Mouse (Mus musculus) bone marrow macrophage, adult 2 months (primary cell): Measurements from ENCODE around the gene Ing4. TPM values are rescaled to one million over a fixed set of nuclear protein-coding genes. Genes with fewer than 3 reads are reported as not detected.

ENCODE experiments used
- H3K27ac ChIP-seq: 2 replicates; pipeline ENCODE4 v1.5.1; 2012; ENCODE audit warnings: low read depth, low read length; ENCODE audit not compliant: insufficient read depth
- H3K4me1 ChIP-seq: 2 replicates; pipeline ENCODE4 v1.6.1; 2012; ENCODE audit warnings: low read length; ENCODE audit not compliant: control insufficient read depth, insufficient read depth
- H3K4me3 ChIP-seq: 2 replicates; pipeline ENCODE4 v1.5.1; 2012; ENCODE audit warnings: mild to moderate bottlenecking, low read length, moderate library complexity; ENCODE audit not compliant: insufficient read depth
- CTCF ChIP-seq: IDR thresholded peaks from 2 replicates; pipeline ENCODE4 v1.5.1; 2012; ENCODE audit warnings: low read depth, mild to moderate bottlenecking, low read length, moderate library complexity
- POLR2A ChIP-seq: IDR thresholded peaks from 2 replicates; pipeline ENCODE4 v1.6.1; 2012; ENCODE audit warnings: mild to moderate bottlenecking, low read depth, low read length, borderline replicate concordance
- polyA plus RNA-seq: library from polyadenylated mRNA; stranded (reverse); fragments of >200 nt; gene quantifications from 2 replicates; pipeline ENCODE4 v1.2.4, GENCODE M21; 2012; ENCODE audit not compliant: missing spikeins, insufficient read depth, insufficient read length

The Ing4 gene
- 110 and 113 TPM in 2 replicates for polyA plus RNA-seq

DNA sequence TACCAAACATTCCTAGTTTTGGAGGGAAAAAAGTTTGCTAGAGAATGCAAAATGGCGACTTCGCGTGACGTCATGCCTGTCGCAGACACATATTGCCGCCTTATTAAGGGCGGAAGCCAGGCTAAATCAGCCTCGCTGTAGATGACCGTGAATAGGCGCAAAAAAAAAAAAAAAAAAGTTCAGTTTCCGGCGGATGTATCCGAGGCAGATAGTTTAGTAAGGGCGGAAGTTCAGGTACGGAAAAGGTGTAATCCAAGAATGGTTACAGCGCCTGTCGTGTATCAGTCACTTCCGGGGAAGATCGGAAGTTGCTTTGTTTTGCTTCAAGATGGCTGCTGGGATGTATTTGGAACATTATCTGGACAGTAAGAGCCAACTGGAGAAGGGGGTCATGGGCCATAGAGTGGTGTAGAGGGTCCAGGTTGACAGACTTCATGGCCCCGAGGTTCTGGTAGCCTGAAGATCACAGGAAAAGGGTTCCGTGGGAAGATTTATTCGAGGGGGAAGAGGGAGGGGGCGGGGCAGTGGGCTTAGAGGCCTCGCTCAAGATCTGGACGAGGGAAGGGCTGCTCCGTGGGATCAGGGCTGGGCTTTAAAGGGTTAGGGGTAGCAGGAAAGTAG, at the start of gene Ing4:
Gene Ing4 (plus strand): TSS at position 228 of the 621 bp plus-strand sequence.
- Histone ChIP-seq H3K27ac (peak within 1 kb of the TSS; percentile 90), H3K4me3 (peak within 1 kb of the TSS; percentile 84), H3K4me1 (peaks cover 19% of the 10 kb centered on the region)
- TF ChIP-seq CTCF = no peak
- no peak for TF ChIP-seq POLR2A

GRCm38 (mm10) chr6:124992241-124992640, 47.3 kb upstream of the Ing4 start:
- H3K4me3 ChIP-seq = no peak overlapping the region
- TF ChIP-seq CTCF (no peak), POLR2A (no peak)
- peaks cover 32% of the 10 kb centered on the region for H3K4me1 ChIP-seq
- H3K27ac ChIP-seq = no peak overlapping the region

DNA sequence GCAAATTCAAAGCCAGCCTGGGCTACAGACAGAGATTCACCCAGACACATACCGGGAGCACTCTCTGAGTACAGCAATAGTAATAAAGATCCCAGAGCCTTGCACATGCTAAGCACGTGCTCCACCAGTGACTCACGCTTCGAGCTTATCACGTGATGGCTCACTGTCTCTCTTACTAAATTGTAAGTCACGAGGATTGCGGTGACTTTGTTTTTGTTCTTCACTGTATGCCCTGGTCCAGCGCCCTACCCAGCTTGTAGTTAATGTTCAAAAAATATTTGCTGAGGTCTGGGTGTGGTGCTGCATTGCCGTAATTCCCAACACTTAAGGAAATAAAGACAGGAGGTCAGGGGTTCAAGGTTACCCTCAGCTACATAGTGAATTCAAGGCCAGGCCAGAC, 46.2 kb upstream of the Ing4 start:
- Histone ChIP-seq H3K4me1 (peaks cover 39% of the 10 kb centered on the region), H3K27ac (peak overlapping the region; percentile 74), H3K4me3 (no peak overlapping the region)
- TF ChIP-seq POLR2A = no peak
- TF ChIP-seq CTCF = no peak

DNA sequence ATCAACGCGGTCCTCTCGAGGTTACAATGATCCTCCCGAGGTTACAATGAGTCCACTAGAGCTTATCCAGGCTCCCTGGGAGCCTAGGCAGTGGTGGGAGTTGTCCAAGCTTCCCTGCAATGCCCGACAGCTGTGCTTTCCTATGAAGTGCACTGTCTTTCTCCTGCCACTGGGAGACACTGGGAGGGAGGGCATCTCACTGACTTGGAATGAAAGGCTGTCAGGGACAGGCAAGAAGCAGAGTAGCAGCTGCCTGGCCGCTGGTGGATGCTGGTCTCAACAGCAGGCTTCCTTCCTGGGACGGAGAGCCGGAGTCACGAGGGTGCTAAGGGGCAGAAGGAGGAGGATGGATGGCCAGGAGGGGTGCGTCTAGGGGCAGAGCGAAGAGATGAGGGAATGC, 45.7 kb upstream of the Ing4 start:
- TF ChIP-seq CTCF = no peak
- TF ChIP-seq POLR2A = no peak
- Histone ChIP-seq H3K4me1 (peaks cover 44% of the 10 kb centered on the region), H3K27ac (peak overlapping the region; percentile 61), H3K4me3 (no peak overlapping the region)

- no peak overlapping the region for H3K27ac ChIP-seq
- no peak overlapping the region for H3K4me3 ChIP-seq
- TF ChIP-seq POLR2A = no peak
- TF ChIP-seq CTCF = no peak
- H3K4me1 ChIP-seq = peaks cover 45% of the 10 kb centered on the region
Observed at GRCm38 (mm10) chr6:124995246-124995645, 44.3 kb upstream of the Ing4 start.

DNA sequence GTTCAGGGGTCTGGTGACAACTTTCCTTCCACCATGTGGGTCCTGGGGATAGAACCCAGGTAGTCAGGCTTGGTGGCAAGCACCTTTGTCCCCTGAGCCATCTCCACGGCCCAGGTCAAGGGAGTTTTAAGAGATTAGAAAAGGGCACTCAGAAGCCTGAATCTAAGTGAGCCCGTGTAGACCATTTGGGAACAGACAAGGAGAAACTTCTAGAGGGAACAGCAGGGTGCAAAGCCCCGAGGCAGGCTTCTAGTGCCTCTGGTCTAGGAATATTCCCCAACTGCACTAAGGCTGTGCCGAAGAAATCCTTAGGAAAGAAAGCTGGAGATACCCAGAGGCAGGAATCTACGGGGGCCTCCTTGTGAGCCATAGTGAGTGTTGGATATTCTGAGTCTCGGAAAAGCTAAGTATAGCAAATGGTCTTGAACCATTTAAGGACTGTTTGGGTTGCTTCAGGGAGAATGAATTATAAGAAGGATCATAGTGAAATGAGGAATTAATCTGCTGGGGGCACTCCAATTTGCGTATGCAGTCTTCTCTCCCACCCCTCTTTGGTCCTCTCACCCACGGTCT, 43.6 kb upstream of the Ing4 start:
- Histone ChIP-seq H3K4me1 (peaks cover 47% of the 10 kb centered on the region), H3K4me3 (no peak overlapping the region; the same call in 1 of the 2 replicates), H3K27ac (no peak overlapping the region)
- TF ChIP-seq CTCF = no peak
- TF ChIP-seq POLR2A = no peak

- TF ChIP-seq CTCF (no peak), POLR2A (no peak)
- peak within 1 kb of the TSS; percentile 55 for H3K4me3 ChIP-seq
Observed at GRCm38 (mm10) chr6:124996551-124997501, 42.7 kb upstream of the Ing4 start, which contains the start of gene Pianp. Gene Pianp (plus strand): TSS chr6:124996694.

GRCm38 (mm10) chr6:124998066-124998465, 41.5 kb upstream of the Ing4 start:
- Histone ChIP-seq H3K4me1 (peaks cover 36% of the 10 kb centered on the region), H3K4me3 (peak overlapping the region; percentile 55), H3K27ac (peak overlapping the region; percentile 10)
- TF ChIP-seq POLR2A (no peak), CTCF (no peak)

More at GRCm38 (mm10) chr6:124996551-124997501, 42.7 kb upstream of the Ing4 start, which contains the start of gene Pianp:
- Histone ChIP-seq H3K4me1 (peaks cover 45% of the 10 kb centered on the region), H3K27ac (peak within 1 kb of the TSS; percentile 10; the same call in 1 of the 2 replicates)

DNA sequence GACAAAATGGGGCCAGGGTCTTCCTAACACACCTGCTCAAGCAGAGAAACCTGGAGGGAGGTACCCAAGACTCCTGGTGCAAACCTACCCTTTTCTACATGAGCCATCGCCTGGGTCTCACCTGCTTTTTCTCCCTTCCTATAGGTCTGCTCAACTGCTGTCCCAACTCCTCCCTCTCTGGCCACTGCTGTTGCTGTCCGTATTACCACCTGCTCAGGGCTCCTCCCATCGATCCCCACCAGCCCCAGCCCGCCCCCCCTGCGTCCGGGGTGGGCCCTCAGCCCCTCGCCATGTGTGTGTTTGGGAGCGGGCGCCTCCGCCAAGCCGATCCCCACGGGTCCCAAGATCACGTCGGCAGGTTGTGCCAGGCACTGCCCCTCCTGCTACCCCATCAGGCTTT, 40.5 kb upstream of the Ing4 start:
- Histone ChIP-seq H3K4me3 (no peak overlapping the region), H3K27ac (no peak overlapping the region), H3K4me1 (peaks cover 27% of the 10 kb centered on the region)
- TF ChIP-seq CTCF = no peak
